Mouse (Mus musculus) kidney, postnatal 0 days (tissue): ENCODE results near the gene Gm4553. TPM values are rescaled to one million over a fixed set of nuclear protein-coding genes. Genes with fewer than 3 reads are reported as not detected.
"Not testable (repeated sequence)": the region's sequence is repeated elsewhere in the genome, so short reads cannot be mapped to it uniquely, and the experiment has no call there.

ENCODE experiments used
- ATAC-seq: fragments of 200-750 bp; cut with Nextera tagmentation; replicated peaks from 2 replicates; pipeline ENCODE4 v1.8.0; 2017; ENCODE audit warnings: low read depth, moderate number of reproducible peaks, moderate TSS enrichment, moderate library complexity; ENCODE audit not compliant: low FRiP score
- DNase-seq: peaks from one replicate; pipeline ENCODE4 v3.0.0-alpha.2; 2016; ENCODE audit warnings: low spot score
- H3K27ac ChIP-seq: fragments of 300-500 bp; sonication (generic); 2 replicates; pipeline ENCODE4 v1.5.1; 2014; ENCODE audit warnings: mild to moderate bottlenecking
- H3K27me3 ChIP-seq: fragments of 300-500 bp; sonication (generic); 2 replicates; pipeline ENCODE4 v1.6.1; 2014; ENCODE audit warnings: low read length, mixed read lengths; ENCODE audit not compliant: insufficient read depth
- H3K36me3 ChIP-seq: fragments of 300-500 bp; sonication (generic); 2 replicates; pipeline ENCODE4 v1.6.1; 2014; ENCODE audit warnings: low read length, mixed read lengths; ENCODE audit not compliant: insufficient read depth
- H3K4me1 ChIP-seq: fragments of 300-500 bp; sonication (generic); replicated peaks from 2 replicates; pipeline ENCODE4 v1.6.1; 2014; ENCODE audit warnings: antibody characterized with exemption, low read length, mixed read lengths; ENCODE audit not compliant: insufficient read depth
- H3K4me2 ChIP-seq: fragments of 300-500 bp; sonication (generic); 2 replicates; pipeline ENCODE4 v1.6.1; 2014; ENCODE audit warnings: mild to moderate bottlenecking, low read length, moderate library complexity, mixed read lengths
- H3K4me3 ChIP-seq: fragments of 300-500 bp; sonication (generic); replicated peaks from 2 replicates; pipeline ENCODE4 v1.5.1; 2014; ENCODE audit warnings: low read depth, low read length
- H3K9ac ChIP-seq: fragments of 300-500 bp; sonication (generic); 2 replicates; pipeline ENCODE4 v1.6.1; 2014; ENCODE audit warnings: low read depth, low read length
- H3K9me3 ChIP-seq: fragments of 300-500 bp; sonication (generic); replicated peaks from 2 replicates; pipeline ENCODE4 v1.6.1; 2016; ENCODE audit warnings: low read length, inconsistent platforms, mixed read lengths
- CTCF ChIP-seq: IDR thresholded peaks from 2 replicates; pipeline ENCODE4 v1.5.1; 2016; ENCODE audit warnings: antibody characterized with exemption, low read depth, mild to moderate bottlenecking, moderate library complexity
- WGBS: fragments of 180-500 bp; shearing (Covaris S2); extraction: QIAGEN DNeasy Blood & Tissue Kit; methylation state at CpG from one replicate; pipeline ENCODE4 v1.1.7; 2014; 5-methylcytosine and 5-hydroxymethylcytosine counted together
- polyA plus RNA-seq: library from polyadenylated mRNA; unstranded; fragments of >200 nt; fragmentation: Nextera tagmentation; extraction: Ambion mirVana; gene quantifications from 2 replicates; pipeline ENCODE4 v1.2.1, GENCODE M21; 2015

Gene Gm4553
- polyA plus RNA-seq, 1 experiment from 2014 or later = not detected

DNA sequence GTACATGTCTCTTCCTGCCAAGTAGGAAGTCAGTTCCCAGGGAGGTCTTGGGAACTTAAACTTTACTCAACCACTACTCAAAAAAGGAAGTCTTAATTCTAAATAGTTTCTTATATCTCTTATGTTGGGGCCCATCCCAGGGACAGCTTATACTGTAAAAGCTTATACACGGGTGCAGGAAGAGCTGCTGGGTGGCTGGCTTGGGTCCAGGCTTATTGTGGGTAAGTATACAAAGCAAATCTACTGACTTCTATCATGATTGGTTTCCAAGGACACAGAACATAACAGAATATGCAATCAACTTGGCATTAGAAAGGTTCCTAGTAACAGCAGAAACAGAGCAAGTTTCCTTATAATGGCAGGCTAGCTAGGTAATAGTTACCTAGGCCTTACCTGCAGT lies 10.2 kb downstream of the Gm4553 start:
- Histone ChIP-seq H3K4me3 (no peak overlapping the region), H3K9ac (no peak overlapping the region), H3K27me3 (no peaks in the 10 kb centered on the region), H3K36me3 (no peaks in the 10 kb centered on the region), H3K9me3 (no peaks in the 10 kb centered on the region), H3K4me1 (no peaks in the 10 kb centered on the region), H3K4me2 (no peak overlapping the region), H3K27ac (no peak overlapping the region)
- ATAC-seq = no peak
- no peak for TF ChIP-seq CTCF
- no peak for DNase-seq
- WGBS = 69% methylated on average over 1 of the region's 1 CpGs

DNA sequence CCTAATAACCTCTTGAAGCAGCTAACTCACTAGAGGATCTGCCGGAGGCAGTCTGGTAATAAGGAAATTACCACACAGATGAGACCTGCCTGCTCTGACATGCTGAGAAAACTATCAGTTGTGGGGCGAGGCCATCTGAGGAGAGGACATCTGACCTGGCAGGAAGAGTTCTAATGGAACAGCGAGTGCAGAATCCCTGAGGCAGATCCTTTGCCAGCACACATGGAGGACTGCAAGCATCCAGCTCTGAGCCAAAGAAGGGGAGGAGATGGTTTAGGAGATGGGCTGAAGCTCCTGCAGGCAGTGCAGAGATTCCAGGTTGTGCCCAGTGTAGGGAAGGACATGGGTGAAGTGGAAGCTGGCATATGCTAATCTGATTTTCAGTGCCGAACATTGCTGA lies 13.3 kb downstream of the Gm4553 start:
- Histone ChIP-seq H3K4me3 (no peak overlapping the region), H3K4me2 (no peak overlapping the region), H3K4me1 (no peaks in the 10 kb centered on the region), H3K27ac (no peak overlapping the region), H3K27me3 (no peaks in the 10 kb centered on the region), H3K9ac (no peak overlapping the region), H3K9me3 (no peaks in the 10 kb centered on the region), H3K36me3 (no peaks in the 10 kb centered on the region)
- 79% methylated on average over 4 of the region's 4 CpGs for WGBS
- no peak for DNase-seq
- no peak for ATAC-seq
- TF ChIP-seq CTCF = no peak

DNA sequence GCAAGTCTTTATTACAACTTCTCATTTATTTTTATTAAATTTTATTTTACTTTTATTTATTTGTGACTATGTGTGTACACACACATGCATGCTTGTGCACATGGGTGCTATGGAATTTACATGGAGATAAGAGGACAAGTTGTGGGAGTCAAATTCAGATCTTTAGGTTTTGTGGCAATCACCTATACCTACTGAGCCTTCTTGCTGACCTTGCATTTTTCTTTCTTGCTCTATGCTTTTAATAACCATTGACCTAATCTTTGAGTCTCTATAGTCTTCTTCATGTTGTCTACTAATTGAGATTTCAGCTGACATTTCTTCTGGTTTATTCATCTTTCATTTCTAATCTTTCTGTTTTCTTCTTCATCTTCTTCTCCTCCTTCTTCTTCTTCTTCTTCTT lies 16.9 kb downstream of the Gm4553 start:
- H3K36me3 ChIP-seq = no peaks in the 10 kb centered on the region
- no peak for ATAC-seq
- DNase-seq = no peak
- no peaks in the 10 kb centered on the region for H3K27me3 ChIP-seq
- no peak overlapping the region for H3K9ac ChIP-seq
- H3K4me2 ChIP-seq = no peak overlapping the region
- H3K4me3 ChIP-seq = no peak overlapping the region
- no peaks in the 10 kb centered on the region for H3K4me1 ChIP-seq
- no peak for TF ChIP-seq CTCF
- no peak overlapping the region for H3K27ac ChIP-seq
- no peaks in the 10 kb centered on the region for H3K9me3 ChIP-seq

DNA sequence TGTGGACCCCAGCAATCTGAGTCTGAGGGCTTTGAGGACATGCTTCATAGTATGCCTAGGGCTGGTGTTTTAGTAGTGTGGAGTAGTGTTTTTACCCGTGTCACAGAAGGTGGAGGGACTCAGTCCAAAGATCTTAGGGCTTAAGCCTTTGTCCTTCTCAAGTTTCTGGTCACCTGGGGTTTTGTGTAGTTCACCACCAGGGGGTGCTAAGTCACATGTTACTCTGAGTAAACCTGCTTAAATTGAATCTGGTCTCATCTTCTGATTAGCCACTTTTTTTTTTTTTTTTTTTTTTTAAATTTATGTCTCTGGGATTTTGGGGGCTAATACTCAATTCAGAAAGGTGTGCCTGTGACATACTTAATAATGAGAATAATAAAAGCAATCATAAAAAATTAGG lies 19.5 kb downstream of the Gm4553 start:
- no peak overlapping the region for H3K9ac ChIP-seq
- no peaks in the 10 kb centered on the region for H3K36me3 ChIP-seq
- no peaks in the 10 kb centered on the region for H3K9me3 ChIP-seq
- H3K4me3 ChIP-seq = no peak overlapping the region
- no peaks in the 10 kb centered on the region for H3K27me3 ChIP-seq
- peak; percentile 84 for DNase-seq
- peak; percentile 76 for TF ChIP-seq CTCF
- H3K4me1 ChIP-seq = no peaks in the 10 kb centered on the region
- no peak overlapping the region for H3K4me2 ChIP-seq
- no peak for ATAC-seq
- no peak overlapping the region for H3K27ac ChIP-seq
- WGBS = 0% methylated on average over 1 of the region's 1 CpGs

DNA sequence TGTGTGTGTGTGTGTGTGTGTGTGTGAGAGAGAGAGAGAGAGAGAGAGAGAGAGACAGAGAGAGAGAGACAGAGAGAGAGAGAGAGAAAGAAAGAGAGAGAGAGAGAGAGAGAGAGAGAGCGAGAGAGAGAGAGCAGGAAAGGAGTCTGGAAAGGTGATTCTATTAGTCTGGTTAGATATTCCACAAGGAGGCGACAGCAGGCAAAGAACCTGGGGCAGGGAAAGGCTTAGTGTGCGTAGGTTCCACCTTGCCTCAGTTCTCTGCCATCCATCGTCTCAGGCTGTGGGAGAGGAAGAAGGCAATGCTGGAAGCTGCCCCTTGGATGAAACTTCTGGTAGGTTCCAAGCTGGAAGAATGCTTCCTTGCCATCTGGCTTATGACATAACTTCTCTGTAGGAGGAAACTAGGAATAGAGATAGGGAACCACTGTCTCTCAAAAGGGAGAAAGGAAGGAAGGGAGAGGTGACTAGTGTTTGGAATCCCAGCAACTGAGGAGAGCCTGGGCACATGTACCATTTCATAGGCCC lies 20.1 kb downstream of the Gm4553 start:
- Histone ChIP-seq H3K27ac (no peak overlapping the region), H3K4me3 (no peak overlapping the region), H3K27me3 (no peaks in the 10 kb centered on the region), H3K36me3 (no peaks in the 10 kb centered on the region), H3K4me2 (no peak overlapping the region), H3K9me3 (no peaks in the 10 kb centered on the region), H3K4me1 (no peaks in the 10 kb centered on the region), H3K9ac (no peak overlapping the region)
- WGBS = 32% methylated on average over 4 of the region's 4 CpGs
- TF ChIP-seq CTCF = peak; percentile 40; the same call in 1 of the 2 replicates
- DNase-seq (peak; percentile 14), ATAC-seq (no peak)

DNA sequence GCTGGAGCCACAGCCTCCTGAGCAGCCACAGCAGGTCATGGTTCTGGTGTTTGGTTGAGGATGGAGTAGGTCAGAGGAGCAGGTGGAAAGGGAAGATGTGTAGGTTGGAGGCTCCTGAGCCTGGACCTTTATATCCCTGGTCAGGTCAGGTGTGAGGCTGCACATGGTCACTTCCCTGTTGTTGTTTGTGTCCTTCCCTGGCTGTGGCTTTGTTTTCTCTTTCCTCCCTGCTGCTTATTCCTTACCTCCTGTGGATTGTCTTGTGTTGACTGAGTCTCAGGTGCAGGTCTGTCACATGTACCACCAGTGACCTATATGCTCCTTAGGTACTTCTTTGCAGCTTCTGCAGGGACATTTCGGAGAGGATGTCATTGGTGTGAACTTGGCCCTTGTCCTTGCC lies 21.0 kb downstream of the Gm4553 start, which contains the start of gene Gm45337:
Gene Gm45337 (minus strand): TSS at position 101 of the 400 bp plus-strand sequence.
- H3K27ac ChIP-seq = no peak within 1 kb of the TSS
- H3K9me3 ChIP-seq = no peaks in the 10 kb centered on the region
- no peak for TF ChIP-seq CTCF
- H3K27me3 ChIP-seq = no peaks in the 10 kb centered on the region
- H3K4me1 ChIP-seq = no peaks in the 10 kb centered on the region
- 89% methylated on average over 1 of the region's 1 CpGs for WGBS
- H3K36me3 ChIP-seq = no peaks in the 10 kb centered on the region
- no peak within 1 kb of the TSS for H3K4me2 ChIP-seq
- DNase-seq = no peak
- no peak within 1 kb of the TSS for H3K9ac ChIP-seq
- no peak for ATAC-seq
- no peak within 1 kb of the TSS for H3K4me3 ChIP-seq

DNA sequence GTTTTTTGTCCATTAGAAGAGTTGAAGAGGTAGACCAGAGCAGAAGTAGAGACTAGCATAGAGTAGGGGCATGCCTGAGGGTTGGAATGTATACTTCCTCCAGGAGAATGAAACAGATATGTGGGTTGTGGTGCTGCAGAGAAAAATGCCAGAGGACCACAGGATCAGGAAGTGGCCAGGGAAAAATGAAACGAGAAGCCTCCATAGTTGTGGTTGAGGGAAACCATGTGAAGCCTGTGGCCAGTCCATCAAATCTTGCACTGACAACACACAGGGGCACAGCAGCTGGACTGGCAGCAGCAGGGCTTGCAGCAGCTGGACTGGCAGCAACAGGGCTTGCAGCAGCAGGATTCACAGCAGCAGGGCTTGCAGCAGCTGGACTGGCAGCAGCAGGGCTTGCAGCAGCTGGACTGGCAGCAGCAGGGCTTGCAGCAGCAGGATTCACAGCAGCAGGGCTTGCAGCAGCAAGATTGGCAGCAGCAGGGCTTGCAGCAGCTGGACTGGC lies 22.0 kb downstream of the Gm4553 start:
- H3K4me3 ChIP-seq, H3K4me1 ChIP-seq, H3K27ac ChIP-seq, H3K27me3 ChIP-seq, H3K9ac ChIP-seq, DNase-seq, H3K36me3 ChIP-seq, ATAC-seq, H3K4me2 ChIP-seq, H3K9me3 ChIP-seq: not testable (repeated sequence)
- 32% methylated on average over 1 of the region's 1 CpGs for WGBS
